ENCODE assay signal across 28 mouse cellular contexts in genomic region chr10:45711348-45711747, GRCm38 (mm10).
DNase-seq lines count a peak whose midpoint lies in the region; ATAC-seq and TF ChIP-seq lines count a peak whose summit lies in the region.
"Had no signal": no experiment of that assay in that cellular context is flagged by ENCODE, and none has a peak within 500 bp of the region (broad histone marks: within the 10 kb centered on the region; RNA-seq: fewer than 3 reads in every experiment).

No protein-coding gene starts in this region.

- WGBS in hindbrain, embryonic 12.5 days, result 43% methylated on average over 4 of the region's 4 CpGs
- WGBS in hindbrain, postnatal 0 days, result 43% methylated on average over 4 of the region's 4 CpGs
- WGBS in hindbrain, embryonic 13.5 days, result 31% methylated on average over 4 of the region's 4 CpGs
- 28% methylated on average over 4 of the region's 4 CpGs for WGBS in midbrain, embryonic 13.5 days

- H3K36me3 ChIP-seq in hindbrain, embryonic 12.5 days, result no peaks in the 10 kb centered on the region
- H3K36me3 ChIP-seq in hindbrain, postnatal 0 days (ENCODE audit: insufficient read depth, low read length), result 0 out of 2 replicates have a peak, but pooled peaks cover 3% of the 10 kb centered on the region
- H3K36me3 ChIP-seq in hindbrain, embryonic 13.5 days, result peaks cover 11% of the 10 kb centered on the region; the same call in 1 of the 2 replicates
- peaks cover 5% of the 10 kb centered on the region; the same call in 1 of the 2 replicates for H3K36me3 ChIP-seq in midbrain, embryonic 13.5 days
- H3K36me3 ChIP-seq: heart, embryonic 10.5 days; heart, embryonic 15.5 days; stomach, embryonic 15.5 days had no signal

- TF ChIP-seq CTCF in hindbrain, postnatal 0 days (IDR thresholded peaks at IDR 0.05; ENCODE audit: low read depth), result no peak

- H3K27me3 ChIP-seq in hindbrain, embryonic 12.5 days, result no peaks in the 10 kb centered on the region
- H3K27me3 ChIP-seq in hindbrain, postnatal 0 days (ENCODE audit: insufficient read depth, low read length), result no peaks in the 10 kb centered on the region
- no peaks in the 10 kb centered on the region for H3K27me3 ChIP-seq in hindbrain, embryonic 13.5 days
- no peaks in the 10 kb centered on the region for H3K27me3 ChIP-seq in midbrain, embryonic 13.5 days
- H3K27me3 ChIP-seq: heart, embryonic 15.5 days; neural tube, embryonic 12.5 days; stomach, embryonic 15.5 days had no signal

- DNase-seq in hindbrain, postnatal 0 days (ENCODE audit: low spot score), result no peak
- peak; percentile 22 for DNase-seq in retina, postnatal 1 day
- no peak for DNase-seq in c-Kit-positive CD71-positive TER-119-positive erythroid progenitor cells, embryonic 14.5 days (ENCODE audit: low spot score)
- DNase-seq: adrenal gland, postnatal 36 days; B cell, adult 2 months; cerebellum, adult 11 months; cerebellum, adult 9-10 months; cerebellum, postnatal 36 days; gastrocnemius, postnatal 25 days; heart, adult 11 months; kidney, adult 9 months; kidney, postnatal 10 days; layer of hippocampus, adult 9-11 months; liver; lung, adult 2 months; lung, postnatal 10 days had no signal

- no peak overlapping the region for H3K27ac ChIP-seq in hindbrain, embryonic 12.5 days
- H3K27ac ChIP-seq in hindbrain, postnatal 0 days, result no peak overlapping the region
- no peak overlapping the region for H3K27ac ChIP-seq in hindbrain, embryonic 13.5 days
- H3K27ac ChIP-seq in midbrain, embryonic 13.5 days, result no peak overlapping the region
- H3K27ac ChIP-seq: heart, embryonic 10.5 days; heart, embryonic 15.5 days; liver, embryonic 14.5 days; macrophage; neural tube, embryonic 12.5 days; stomach, embryonic 15.5 days had no signal

- no peak overlapping the region for H3K4me3 ChIP-seq in hindbrain, embryonic 12.5 days
- H3K4me3 ChIP-seq in hindbrain, postnatal 0 days (ENCODE audit: low read length), result no peak overlapping the region
- H3K4me3 ChIP-seq in hindbrain, embryonic 13.5 days, result no peak overlapping the region
- H3K4me3 ChIP-seq in midbrain, embryonic 13.5 days (replicated peaks), result no peak overlapping the region
- H3K4me3 ChIP-seq: heart, embryonic 10.5 days; heart, embryonic 15.5 days; myocyte; neural tube, embryonic 12.5 days; stomach, embryonic 15.5 days had no signal

- H3K9ac ChIP-seq in hindbrain, embryonic 12.5 days, result no peak overlapping the region
- no peak overlapping the region for H3K9ac ChIP-seq in hindbrain, postnatal 0 days (replicated peaks; ENCODE audit: low read length)
- no peak overlapping the region for H3K9ac ChIP-seq in hindbrain, embryonic 13.5 days
- no peak overlapping the region for H3K9ac ChIP-seq in midbrain, embryonic 13.5 days (replicated peaks)
- H3K9ac ChIP-seq: heart, embryonic 15.5 days; liver, embryonic 14.5 days; neural tube, embryonic 12.5 days; stomach, embryonic 15.5 days had no signal

- H3K9me3 ChIP-seq in hindbrain, embryonic 12.5 days (replicated peaks), result no peaks in the 10 kb centered on the region
- no peaks in the 10 kb centered on the region for H3K9me3 ChIP-seq in hindbrain, postnatal 0 days (ENCODE audit: low read length)
- H3K9me3 ChIP-seq in hindbrain, embryonic 13.5 days, result no peaks in the 10 kb centered on the region
- no peaks in the 10 kb centered on the region for H3K9me3 ChIP-seq in midbrain, embryonic 13.5 days
- H3K9me3 ChIP-seq: heart, embryonic 10.5 days; heart, embryonic 15.5 days; neural tube, embryonic 12.5 days; stomach, embryonic 15.5 days had no signal

- H3K4me1 ChIP-seq in hindbrain, embryonic 12.5 days, result no peaks in the 10 kb centered on the region
- H3K4me1 ChIP-seq in hindbrain, postnatal 0 days (ENCODE audit: insufficient read depth, low read length), result no peaks in the 10 kb centered on the region
- H3K4me1 ChIP-seq in hindbrain, embryonic 13.5 days (replicated peaks), result peaks cover 5% of the 10 kb centered on the region
- H3K4me1 ChIP-seq in midbrain, embryonic 13.5 days (replicated peaks), result peaks cover 8% of the 10 kb centered on the region; the same call in 1 of the 2 replicates
- H3K4me1 ChIP-seq: neural tube, embryonic 12.5 days; stomach, embryonic 15.5 days had no signal

- H3K4me2 ChIP-seq in hindbrain, embryonic 12.5 days (replicated peaks), result no peak overlapping the region
- no peak overlapping the region for H3K4me2 ChIP-seq in hindbrain, postnatal 0 days (ENCODE audit: low read depth, low read length)
- no peak overlapping the region for H3K4me2 ChIP-seq in hindbrain, embryonic 13.5 days
- no peak overlapping the region for H3K4me2 ChIP-seq in midbrain, embryonic 13.5 days (replicated peaks)
- H3K4me2 ChIP-seq: heart, embryonic 15.5 days; neural tube, embryonic 12.5 days; stomach, embryonic 15.5 days had no signal

- ATAC-seq in hindbrain, embryonic 12.5 days (ENCODE audit: low FRiP score), result peak; percentile 65
- no peak for ATAC-seq in hindbrain, postnatal 0 days
- ATAC-seq in hindbrain, embryonic 13.5 days (ENCODE audit: low FRiP score), result peak; percentile 64; the same call in 1 of the 2 replicates
- 0 out of 2 replicates have a peak, but pooled peaks have one; percentile 57 for ATAC-seq in midbrain, embryonic 13.5 days
- ATAC-seq in megakaryocyte, adult 5-6 weeks (ENCODE audit: poor library complexity, severe bottlenecking), result no peak
- ATAC-seq: intestine, embryonic 16.5 days had no signal

Comparison
In these comparisons a context has a peak if more than half of its experiments do, and no peak if none do; other contexts are left out.
1. ATAC-seq: peak in hindbrain, embryonic 12.5 days (single experiment), hindbrain, embryonic 13.5 days (single experiment) and midbrain, embryonic 13.5 days (single experiment); none in hindbrain, postnatal 0 days (single experiment) and megakaryocyte, adult 5-6 weeks (single experiment).